Mouse (Mus musculus): Measurements from ENCODE around the gene Asxl1.

Asxl1 gene

GRCm38 (mm10) chr2:153445137-153446016 lies 99.7 kb downstream of the Asxl1 start:
- peak; percentile 49 for DNase-seq

GRCm38 (mm10) chr2:153446017-153446408 lies 100.4 kb downstream of the Asxl1 start:
- peak; percentile 52 for DNase-seq

- no peak for DNase-seq
These were observed 100.8 kb downstream of the Asxl1 start for GRCm38 (mm10) chr2:153446476-153446875.

GRCm38 (mm10) chr2:153447719-153448118 lies 102.1 kb downstream of the Asxl1 start:
- no peak for DNase-seq

GRCm38 (mm10) chr2:153448519-153448918 lies 102.9 kb downstream of the Asxl1 start:
- DNase-seq = no peak

Measured in kidney, adult 18-20 months (tissue).